Mouse (Mus musculus) lung, embryonic 14.5 days (tissue): ENCODE results near the gene Atp6v1c2. TPM values are rescaled to one million over a fixed set of nuclear protein-coding genes. Genes with fewer than 3 reads are reported as not detected.
A peak's percentile ranks its signal among the peaks of the same experiment; 100 is the strongest.

Experiments used
- ATAC-seq: fragments of 200-750 bp; cut with Nextera tagmentation; 2 replicates; pipeline ENCODE4 v1.8.0; 2017; ENCODE audit warnings: mild to moderate bottlenecking, moderate TSS enrichment, moderate library complexity; ENCODE audit not compliant: insufficient read depth
- DNase-seq: peaks from one replicate; pipeline ENCODE4 v3.0.0-alpha.2; 2015
- H3K27ac ChIP-seq: fragments of 300-500 bp; sonication (generic); 2 replicates; pipeline ENCODE4 v1.5.1; 2014; ENCODE audit warnings: low read depth, mild to moderate bottlenecking, moderate library complexity
- H3K27me3 ChIP-seq: fragments of 300-500 bp; sonication (generic); 2 replicates; pipeline ENCODE4 v1.6.1; 2014; ENCODE audit warnings: low read length, control low read depth; ENCODE audit not compliant: insufficient read depth
- H3K36me3 ChIP-seq: fragments of 300-500 bp; sonication (generic); 2 replicates; pipeline ENCODE4 v1.6.1; 2014; ENCODE audit warnings: control low read depth; ENCODE audit not compliant: insufficient read depth
- H3K4me1 ChIP-seq: fragments of 300-500 bp; sonication (generic); 2 replicates; pipeline ENCODE4 v1.6.1; 2014; ENCODE audit warnings: antibody characterized with exemption, control low read depth; ENCODE audit not compliant: insufficient read depth
- H3K4me2 ChIP-seq: fragments of 300-500 bp; sonication (generic); 2 replicates; pipeline ENCODE4 v1.6.1; 2014; ENCODE audit warnings: mild to moderate bottlenecking
- H3K4me3 ChIP-seq: fragments of 300-500 bp; sonication (generic); 2 replicates; pipeline ENCODE4 v1.5.1; 2014; ENCODE audit warnings: low read depth, low read length
- H3K9ac ChIP-seq: fragments of 300-500 bp; sonication (generic); 2 replicates; pipeline ENCODE4 v1.6.1; 2014
- H3K9me3 ChIP-seq: fragments of 300-500 bp; sonication (generic); 2 replicates; pipeline ENCODE4 v1.6.1; 2016; ENCODE audit warnings: low read depth, low read length, control low read depth
- CTCF ChIP-seq: IDR thresholded peaks from 2 replicates; pipeline ENCODE4 v1.5.1; 2016; ENCODE audit warnings: antibody characterized with exemption, low read depth
- WGBS: fragments of 180-500 bp; shearing (Covaris S2); extraction: QIAGEN DNeasy Blood & Tissue Kit; methylation state at CpG from one replicate; pipeline ENCODE4 v1.1.7; 2014; 5-methylcytosine and 5-hydroxymethylcytosine counted together
- microRNA-seq: library from miRNA; unstranded; fragments of <30 nt; microRNA quantifications from one replicate; pipeline ENCODE4, GENCODE M21; 2016; ENCODE audit warnings: borderline number of aligned reads
- polyA plus RNA-seq: library from polyadenylated mRNA; unstranded; fragments of >200 nt; fragmentation: Nextera tagmentation; extraction: Ambion mirVana; gene quantifications from 2 replicates; pipeline ENCODE4 v1.2.1, GENCODE M21; 2014

Atp6v1c2 gene
- polyA plus RNA-seq, 1 experiment from 2014 or later = 1.0 TPM

DNA sequence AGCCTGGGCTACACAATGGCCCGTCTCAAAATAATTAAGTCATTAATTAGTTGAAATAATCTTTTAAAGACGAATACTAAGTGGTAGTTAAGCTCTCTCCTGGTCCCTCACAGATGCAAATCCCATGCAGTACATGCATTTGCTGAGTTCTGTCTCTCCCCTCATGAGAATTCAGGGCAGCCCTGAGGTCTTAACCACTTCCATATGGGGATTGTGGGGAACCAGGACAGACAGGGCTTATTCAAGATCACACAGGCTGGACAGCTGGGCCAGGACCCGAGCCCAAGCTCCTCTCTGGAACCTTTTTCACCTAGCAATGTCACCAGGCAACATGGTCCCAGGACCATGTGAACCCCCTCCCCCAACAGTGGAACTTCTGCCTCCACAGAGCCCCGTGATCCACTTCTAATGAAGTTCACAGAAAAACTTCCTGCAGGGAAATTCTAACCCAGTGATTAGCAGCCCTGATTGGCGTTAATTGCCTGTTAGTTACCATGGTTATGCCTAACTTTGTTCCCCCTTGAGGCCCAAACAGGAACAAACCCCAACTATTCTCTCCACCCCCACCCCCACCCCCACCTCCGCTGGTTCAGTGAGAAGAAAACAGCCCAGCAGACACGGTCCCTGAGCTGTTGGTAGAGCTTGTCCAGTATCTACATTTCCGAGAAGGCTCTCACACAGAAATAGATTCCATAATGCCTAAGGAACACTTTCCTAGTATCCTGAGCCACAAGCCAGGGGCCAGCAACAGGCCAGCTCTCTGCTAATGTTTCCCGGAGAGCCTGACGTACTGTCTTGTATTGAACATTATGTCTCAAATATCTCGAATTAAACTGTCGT lies 90.4 kb downstream of the Atp6v1c2 start:
- Histone ChIP-seq H3K27ac (no peak overlapping the region), H3K9ac (no peak overlapping the region), H3K4me2 (no peak overlapping the region), H3K4me3 (no peak overlapping the region), H3K4me1 (no peaks in the 10 kb centered on the region), H3K36me3 (no peaks in the 10 kb centered on the region), H3K9me3 (no peaks in the 10 kb centered on the region), H3K27me3 (no peaks in the 10 kb centered on the region)
- WGBS = 50% methylated on average over 12 of the region's 12 CpGs
- DNase-seq (no peak), ATAC-seq (no peak)
- no peak for TF ChIP-seq CTCF

DNA sequence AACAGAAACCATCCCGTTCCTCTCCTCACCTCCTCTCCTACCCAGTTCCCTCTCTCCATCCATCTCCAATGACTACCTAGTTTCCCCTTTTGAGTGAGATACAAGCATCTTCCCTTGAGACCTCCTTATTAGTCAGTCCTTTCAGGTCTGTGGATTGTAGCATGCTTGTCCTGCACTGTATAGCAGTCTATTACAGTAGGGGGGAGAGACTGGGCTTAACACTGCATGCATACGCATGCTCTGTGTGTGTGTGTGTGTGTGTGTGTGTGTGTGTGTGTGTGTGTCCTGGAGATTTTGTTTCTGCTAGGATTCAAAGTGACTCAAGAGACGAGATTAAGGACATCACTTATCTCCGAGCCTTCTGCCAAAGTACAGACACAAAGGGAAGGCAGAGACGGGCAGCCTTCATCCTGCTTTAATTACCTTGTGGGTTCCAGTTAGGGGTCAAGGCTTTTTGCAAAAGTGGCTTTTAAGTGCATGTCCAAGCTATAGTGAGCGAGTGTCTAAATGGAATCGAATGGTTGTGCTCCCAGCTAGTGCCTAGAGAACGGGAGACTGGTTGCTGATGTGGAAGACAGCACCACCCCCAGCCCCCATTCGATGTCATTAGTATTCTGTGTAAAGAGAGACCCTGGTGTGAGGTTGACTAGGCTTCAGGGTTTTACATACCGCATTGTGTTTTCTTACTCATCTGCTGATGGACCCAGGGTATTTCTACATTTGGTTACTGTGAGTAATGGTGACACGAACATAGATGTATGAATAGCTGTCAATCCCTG lies 93.4 kb downstream of the Atp6v1c2 start:
- Histone ChIP-seq H3K4me3 (no peak overlapping the region), H3K9me3 (no peaks in the 10 kb centered on the region), H3K27ac (no peak overlapping the region), H3K4me2 (no peak overlapping the region), H3K36me3 (no peaks in the 10 kb centered on the region), H3K9ac (no peak overlapping the region), H3K27me3 (no peaks in the 10 kb centered on the region), H3K4me1 (no peaks in the 10 kb centered on the region)
- TF ChIP-seq CTCF = no peak
- DNase-seq (no peak), ATAC-seq (no peak)
- WGBS = 42% methylated on average over 11 of the region's 11 CpGs

Small RNA genes lying within 50 kb of the gene (microRNA-seq; reads per million reads assigned to microRNA genes)
- 15.7 reads per million, percentile 29 among the genes with 10 or more reads in this experiment for gene Mir3066

Other genes with a start within 250 kb of the Atp6v1c2 start
- gene Kcnf1, start 152.5 kb downstream of the Atp6v1c2 start, polyA plus RNA-seq = 0.19 and 0.34 TPM in 2 replicates
- 676 and 706 TPM in 2 replicates for gene Pdia6, start 62.8 kb downstream of the Atp6v1c2 start, polyA plus RNA-seq
- 27.0 and 30.0 TPM in 2 replicates for gene Nol10, start 19.1 kb upstream of the Atp6v1c2 start, polyA plus RNA-seq
- gene Odc1, start 215.4 kb upstream of the Atp6v1c2 start, polyA plus RNA-seq = 270 and 273 TPM in 2 replicates